Mouse (Mus musculus) testis, adult 2 months (tissue): ENCODE results near the gene Zfp941. TPM values are rescaled to one million over a fixed set of nuclear protein-coding genes. Genes with fewer than 3 reads are reported as not detected.
A peak's percentile ranks its signal among the peaks of the same experiment; 100 is the strongest.

ENCODE experiments used
- H3K27ac ChIP-seq: fragments of 200-500 bp; 2 replicates; pipeline ENCODE4 v1.5.1; 2012; ENCODE audit warnings: low read depth, low read length; ENCODE audit not compliant: control insufficient read depth, insufficient read depth
- H3K27me3 ChIP-seq: fragments of 200-500 bp; 2 replicates; pipeline ENCODE4 v1.6.1; 2012; ENCODE audit warnings: mild to moderate bottlenecking, low read length, moderate library complexity; ENCODE audit not compliant: control insufficient read depth, insufficient read depth
- H3K36me3 ChIP-seq: fragments of 200-500 bp; 2 replicates; pipeline ENCODE4 v1.6.1; 2012; ENCODE audit warnings: mild to moderate bottlenecking, low read length; ENCODE audit not compliant: control insufficient read depth, insufficient read depth
- H3K4me1 ChIP-seq: fragments of 200-500 bp; 2 replicates; pipeline ENCODE4 v1.6.1; 2012; ENCODE audit warnings: low read length; ENCODE audit not compliant: control insufficient read depth, insufficient read depth
- H3K4me3 ChIP-seq: fragments of 200-500 bp; 2 replicates; pipeline ENCODE4 v1.5.1; 2012; ENCODE audit warnings: low read depth, mild to moderate bottlenecking, low read length, moderate library complexity, mixed read lengths; ENCODE audit not compliant: control insufficient read depth
- CTCF ChIP-seq: fragments of 200-500 bp; IDR thresholded peaks from 2 replicates; pipeline ENCODE4 v1.5.1; 2012; ENCODE audit warnings: low read depth, mild to moderate bottlenecking, inconsistent platforms, low read length, moderate library complexity; ENCODE audit not compliant: control insufficient read depth, insufficient read depth, insufficient replicate concordance
- POLR2A ChIP-seq: fragments of 200-500 bp; IDR thresholded peaks from 2 replicates; pipeline ENCODE4 v1.6.1; 2012; ENCODE audit warnings: low read depth, mild to moderate bottlenecking, inconsistent platforms, low read length, moderate library complexity; ENCODE audit not compliant: control insufficient read depth
- polyA plus RNA-seq: library from polyadenylated mRNA; depleted of rRNA; stranded (reverse); fragments of >200 nt; gene quantifications from 2 replicates; pipeline ENCODE4 v1.2.3, GENCODE M21; 2012

The Zfp941 gene
- polyA plus RNA-seq, 1 experiment = 1.6 TPM

DNA sequence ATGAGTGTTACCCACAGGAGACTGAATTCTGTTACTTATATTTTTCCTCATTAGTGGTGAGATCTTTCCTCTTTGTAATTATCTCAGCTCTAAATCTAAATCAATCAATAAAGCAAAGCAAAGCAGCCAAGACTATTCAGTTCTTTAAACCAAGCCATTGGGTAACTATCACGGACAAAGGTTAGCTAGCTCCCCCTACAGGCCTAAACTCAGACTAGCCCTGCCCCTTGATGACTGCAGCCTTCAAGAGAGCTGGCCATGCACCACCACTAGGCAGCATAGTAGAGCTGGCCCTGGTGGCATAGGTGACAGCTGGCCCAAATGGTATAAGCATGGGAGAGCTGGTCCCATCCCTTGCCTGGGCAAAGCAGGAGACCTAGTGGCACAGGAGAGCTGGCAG, 16.3 kb downstream of the Zfp941 start:
- no peaks in the 10 kb centered on the region for H3K27me3 ChIP-seq
- no peak for TF ChIP-seq POLR2A
- TF ChIP-seq CTCF = peak; percentile 56; the same call in 1 of the 2 replicates

DNA sequence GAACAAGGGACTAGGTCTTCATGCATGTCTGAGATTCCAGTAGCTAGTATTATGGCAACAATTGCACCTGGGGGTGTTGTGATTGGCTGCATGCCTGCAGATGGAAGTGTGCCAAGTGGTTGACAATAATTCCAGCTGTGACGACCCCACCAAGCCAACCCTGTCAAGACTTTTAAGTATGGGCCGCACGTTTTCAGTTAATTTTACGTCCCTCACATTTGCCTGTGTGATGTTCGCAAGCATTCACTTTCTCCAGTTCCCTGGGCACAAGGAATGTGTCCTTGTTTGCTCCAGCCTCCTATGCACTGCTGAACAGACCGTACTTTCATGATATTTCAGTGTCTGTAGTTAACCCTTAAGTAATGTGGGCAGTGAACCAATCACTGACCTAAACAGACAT, 19.3 kb downstream of the Zfp941 start:
- TF ChIP-seq CTCF (no peak), POLR2A (no peak)
- Histone ChIP-seq H3K36me3 (no peaks in the 10 kb centered on the region), H3K27me3 (no peaks in the 10 kb centered on the region), H3K27ac (no peak overlapping the region), H3K4me3 (no peak overlapping the region), H3K4me1 (peaks cover 3% of the 10 kb centered on the region; the same call in 1 of the 2 replicates)

More for the DNA sequence above, 16.3 kb downstream of the Zfp941 start:
- Histone ChIP-seq H3K4me1 (no peaks in the 10 kb centered on the region), H3K36me3 (no peaks in the 10 kb centered on the region), H3K4me3 (no peak overlapping the region), H3K27ac (no peak overlapping the region)

DNA sequence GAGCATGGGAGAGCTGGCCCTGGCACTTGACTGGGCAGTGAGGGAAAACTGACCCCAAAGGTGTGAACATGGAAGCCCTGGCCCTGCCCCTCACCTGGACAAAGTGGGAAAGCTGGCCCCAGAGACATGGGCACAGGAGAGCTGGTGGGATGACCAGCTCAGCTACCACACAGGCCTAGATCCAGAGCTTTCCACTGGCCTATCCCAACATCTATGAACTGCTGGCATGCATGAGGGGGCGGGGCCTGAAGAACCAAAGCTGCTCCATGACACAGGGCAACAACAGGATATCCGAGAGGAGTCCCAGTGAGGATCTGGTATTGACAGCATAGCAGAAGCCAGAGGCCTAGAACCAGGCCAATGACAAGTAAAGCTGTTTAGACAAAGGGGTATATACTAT, 23.8 kb downstream of the Zfp941 start:
- TF ChIP-seq CTCF (no peak), POLR2A (no peak)
- no peaks in the 10 kb centered on the region for H3K27me3 ChIP-seq
- H3K27ac ChIP-seq = no peak overlapping the region
- H3K4me3 ChIP-seq = no peak overlapping the region
- H3K4me1 ChIP-seq = peaks cover 3% of the 10 kb centered on the region; the same call in 1 of the 2 replicates
- no peaks in the 10 kb centered on the region for H3K36me3 ChIP-seq

DNA sequence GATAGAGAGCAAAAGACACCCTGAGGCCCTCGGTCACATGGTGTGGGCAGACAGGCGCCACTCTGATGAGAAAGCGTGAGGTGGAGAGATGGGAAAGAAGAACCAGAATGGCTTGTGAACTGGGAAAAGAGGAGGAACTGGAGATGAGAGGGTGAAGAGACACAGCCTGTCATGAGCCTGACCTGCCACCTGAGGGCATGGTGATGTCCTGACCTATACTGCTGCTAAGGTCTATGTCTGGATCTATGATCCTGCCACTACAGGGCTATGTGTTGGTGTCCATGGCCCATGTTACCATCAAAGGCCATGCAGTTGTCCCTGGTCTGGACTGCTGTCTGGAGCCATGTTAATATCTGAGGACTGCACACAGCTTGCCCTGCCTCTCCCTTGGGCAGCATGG, 24.4 kb downstream of the Zfp941 start:
- Histone ChIP-seq H3K4me1 (peaks cover 3% of the 10 kb centered on the region; the same call in 1 of the 2 replicates), H3K27ac (no peak overlapping the region), H3K4me3 (no peak overlapping the region), H3K36me3 (no peaks in the 10 kb centered on the region), H3K27me3 (no peaks in the 10 kb centered on the region)
- TF ChIP-seq POLR2A = no peak
- TF ChIP-seq CTCF = no peak

DNA sequence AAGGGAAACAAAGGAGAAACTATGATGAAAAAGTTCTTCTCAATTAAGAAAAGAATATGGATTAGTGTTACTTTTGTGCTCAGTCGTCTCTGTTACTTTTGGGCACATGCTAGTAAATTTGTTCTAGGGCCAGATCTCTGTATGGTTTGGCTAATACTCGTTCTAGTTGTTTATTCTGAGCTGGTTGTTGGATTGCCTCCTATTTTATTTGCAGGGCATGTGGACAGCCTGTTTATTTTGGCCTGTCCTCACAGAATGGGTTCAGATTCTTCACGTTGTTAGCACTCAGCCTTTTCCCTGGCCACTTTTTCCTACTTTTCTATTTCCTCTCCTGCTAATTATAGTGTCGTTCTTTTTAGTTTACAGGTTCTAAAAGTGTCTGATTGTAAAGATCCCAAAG, 28.4 kb downstream of the Zfp941 start:
- no peak overlapping the region for H3K27ac ChIP-seq
- no peaks in the 10 kb centered on the region for H3K36me3 ChIP-seq
- no peaks in the 10 kb centered on the region for H3K4me1 ChIP-seq
- no peak overlapping the region for H3K4me3 ChIP-seq
- no peak for TF ChIP-seq POLR2A
- no peak for TF ChIP-seq CTCF
- no peaks in the 10 kb centered on the region for H3K27me3 ChIP-seq

DNA sequence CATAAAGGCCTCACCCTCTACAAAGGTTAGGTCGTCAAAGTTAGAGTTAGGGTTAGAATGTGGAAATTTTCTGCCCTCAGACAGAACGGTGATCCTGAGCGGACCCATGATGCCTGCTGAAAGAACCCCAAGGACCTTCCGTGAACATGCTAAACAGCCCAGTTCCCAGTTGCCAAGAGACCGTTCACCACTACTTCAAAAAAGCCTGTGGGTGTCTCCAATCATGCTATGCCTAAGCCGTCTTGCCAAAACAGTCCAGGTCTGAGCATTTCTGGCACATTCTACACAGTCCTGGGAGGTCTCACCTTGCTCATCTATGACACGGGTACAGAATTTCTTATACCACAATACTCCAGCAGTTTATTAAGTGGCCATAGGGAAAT, 33.9 kb downstream of the Zfp941 start:
- peak overlapping the region; percentile 99 for H3K4me3 ChIP-seq
- TF ChIP-seq POLR2A = no peak
- TF ChIP-seq CTCF = no peak
- H3K4me1 ChIP-seq = peaks cover 5% of the 10 kb centered on the region
- no peak overlapping the region for H3K27ac ChIP-seq
- H3K27me3 ChIP-seq = no peaks in the 10 kb centered on the region
- no peaks in the 10 kb centered on the region for H3K36me3 ChIP-seq

DNA sequence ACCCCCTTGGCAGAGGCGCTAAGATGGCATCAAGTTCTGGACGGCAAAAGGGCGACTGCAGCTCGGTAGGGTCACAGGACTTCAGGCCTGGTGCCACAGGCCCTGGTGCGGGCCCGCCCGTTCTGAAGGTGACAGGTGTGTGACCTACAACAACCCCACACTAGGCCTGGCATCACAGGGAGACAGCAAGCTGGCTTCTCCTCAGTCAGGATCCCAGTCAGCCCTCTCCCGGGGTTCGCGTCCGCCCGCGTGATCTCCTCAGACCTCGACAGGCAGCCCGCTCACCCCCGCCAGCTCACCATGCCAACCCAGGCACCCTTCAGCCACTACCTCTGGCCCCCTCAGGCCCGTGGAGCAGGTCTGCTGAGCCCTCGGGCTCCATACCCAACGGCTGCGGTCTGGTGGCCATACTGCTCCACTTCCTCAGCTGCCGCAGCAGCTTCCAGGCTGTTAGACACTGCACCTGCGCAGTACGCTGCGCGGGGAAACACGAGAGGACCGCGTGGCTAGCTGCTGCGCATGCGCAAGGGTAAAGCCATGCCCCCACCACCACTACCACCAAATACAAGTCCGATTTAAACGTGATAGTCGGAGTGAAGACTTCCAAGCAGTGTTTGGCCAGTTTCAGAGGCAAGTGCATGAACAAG, 34.4 kb downstream of the Zfp941 start, which contains the start of gene Syce1:
Gene Syce1, minus strand, starts transcription at position 447 of the 647 bp plus-strand sequence.
- peak within 1 kb of the TSS; percentile 99 for H3K4me3 ChIP-seq
- H3K27ac ChIP-seq = peak within 1 kb of the TSS; percentile 97
- peaks cover 5% of the 10 kb centered on the region for H3K4me1 ChIP-seq
- TF ChIP-seq POLR2A (peak; percentile 98), CTCF (no peak; the same call in 1 of the 2 replicates)
- H3K27me3 ChIP-seq = no peaks in the 10 kb centered on the region
- no peaks in the 10 kb centered on the region for H3K36me3 ChIP-seq

DNA sequence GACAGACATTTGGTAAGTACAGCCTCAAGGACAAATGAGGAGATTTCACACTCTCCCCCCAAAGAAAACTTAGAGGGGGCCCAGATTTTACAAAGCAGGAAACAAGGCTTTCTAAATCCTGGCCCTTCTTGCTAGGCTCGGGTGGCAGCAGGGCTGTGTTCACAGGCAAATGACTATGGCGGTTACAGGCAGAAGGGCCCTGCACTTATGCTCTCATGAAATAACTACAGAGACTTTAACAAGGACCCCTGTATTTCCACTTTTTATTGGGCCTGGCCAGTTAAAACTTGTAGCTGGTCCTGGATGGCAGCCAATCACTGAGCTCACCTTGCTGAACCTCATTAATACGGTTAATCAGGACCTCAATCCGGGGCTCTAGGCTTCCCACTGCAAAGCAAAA, 41.4 kb downstream of the Zfp941 start:
- no peak overlapping the region for H3K27ac ChIP-seq
- no peaks in the 10 kb centered on the region for H3K4me1 ChIP-seq
- no peak overlapping the region for H3K4me3 ChIP-seq
- no peaks in the 10 kb centered on the region for H3K27me3 ChIP-seq
- no peak for TF ChIP-seq CTCF
- TF ChIP-seq POLR2A = no peak
- peaks cover 2% of the 10 kb centered on the region; the same call in 1 of the 2 replicates for H3K36me3 ChIP-seq
